Mouse (Mus musculus): ENCODE data around the gene Gm10190.

GRCm38 (mm10) chr17:80368606-80369005 is 4.7 kb downstream of the Gm10190 start:
- no peak for TF ChIP-seq CTCF (IDR thresholded peaks at IDR 0.05; ENCODE audit: control insufficient read depth, insufficient read depth, insufficient replicate concordance, low read depth, low read length)
- TF ChIP-seq POLR2A (IDR thresholded peaks at IDR 0.05; ENCODE audit: control insufficient read depth, low read depth, low read length) = no peak
